Mouse (Mus musculus): ENCODE data around the gene Rgsl1.
"Not testable (repeated sequence)": the region's sequence is repeated elsewhere in the genome, so short reads cannot be mapped to it uniquely, and the experiment has no call there.

Rgsl1 gene

DNA sequence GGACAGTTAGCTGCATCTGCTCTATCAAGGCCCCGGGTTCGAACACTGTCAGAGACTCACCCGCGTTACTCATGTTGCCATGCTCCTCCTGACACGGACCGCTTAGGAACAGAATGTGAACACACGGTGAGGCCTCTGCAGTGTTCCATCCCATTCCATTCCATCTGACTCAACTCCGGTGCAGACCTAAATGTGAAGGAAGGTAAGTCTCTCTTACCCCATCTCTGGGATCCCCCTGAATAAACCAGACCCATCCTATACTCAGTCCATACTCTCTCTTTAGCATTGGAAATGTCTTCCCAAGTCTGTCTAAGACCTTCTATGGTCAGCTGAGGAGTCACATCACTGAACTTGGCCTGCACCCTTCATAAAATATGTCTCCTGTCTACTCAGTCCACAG, at the start of gene Rgsl1:
Gene Rgsl1, minus strand, starts transcription at position 101 of the 400 bp plus-strand sequence.
- DNase-seq, result no peak

GRCm38 (mm10) chr1:153891442-153891841, 47.5 kb upstream of the Rgsl1 start, which contains the start of gene Teddm1a:
TSS of gene Teddm1a (plus strand) at chr1:153891742.
- DNase-seq, result no peak

GRCm38 (mm10) chr1:153890121-153890520, 46.2 kb upstream of the Rgsl1 start:
- DNase-seq, result no peak

DNA sequence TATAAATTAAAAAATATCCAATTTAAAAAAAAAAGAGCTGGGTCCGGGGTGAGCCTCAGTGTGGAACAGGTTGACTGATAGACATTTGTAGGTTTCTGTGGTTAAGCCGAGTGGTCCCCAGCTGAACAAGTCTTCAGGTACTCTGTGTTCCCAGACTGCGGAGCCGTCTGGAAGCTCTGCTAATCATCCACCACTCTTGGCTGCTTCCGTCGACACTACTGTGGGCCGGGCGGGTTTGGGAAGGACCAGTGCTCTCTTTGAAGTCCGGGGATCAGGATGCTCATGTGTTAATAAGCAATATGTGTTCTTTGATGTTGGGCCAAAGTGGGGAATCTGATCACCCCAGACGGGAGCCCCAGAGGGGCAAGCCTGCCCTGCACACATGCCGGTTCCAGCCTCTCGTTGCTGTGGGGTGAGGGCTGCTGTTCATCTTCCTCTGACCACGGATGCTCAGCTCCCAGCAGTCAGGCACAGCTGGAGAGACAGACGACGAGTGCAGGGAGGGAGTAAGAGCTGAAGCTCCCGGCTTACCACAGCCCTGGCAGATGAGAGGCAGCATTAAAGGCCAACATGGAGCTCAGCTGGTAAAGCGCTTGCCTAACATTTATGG, 42.2 kb upstream of the Rgsl1 start:
- DNase-seq, result no peak

GRCm38 (mm10) chr1:153880391-153880790, 36.4 kb upstream of the Rgsl1 start:
- DNase-seq, result not testable (repeated sequence)

DNA sequence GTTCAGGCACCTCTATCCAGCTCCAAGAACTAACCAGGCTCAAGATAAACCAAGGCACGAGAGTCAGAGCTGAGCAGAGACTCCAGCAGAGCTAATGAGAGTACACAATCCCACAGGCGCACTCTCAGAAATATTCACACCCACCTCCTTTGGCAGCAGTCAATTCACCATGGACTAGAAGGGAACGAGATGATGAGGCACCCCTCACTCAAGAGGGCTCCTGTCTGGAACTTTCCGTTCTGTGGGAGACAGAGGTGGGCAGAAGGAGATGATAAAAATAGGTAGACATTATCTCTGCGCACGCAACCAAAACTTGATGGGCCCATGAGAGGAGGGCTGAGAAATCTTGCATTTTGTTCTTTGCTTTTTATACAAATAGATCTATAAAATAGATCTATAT, 30.1 kb upstream of the Rgsl1 start, which contains the start of gene Teddm1b:
Gene Teddm1b, plus strand, starts transcription at position 301 of the 400 bp plus-strand sequence.
- no peak for DNase-seq

- DNase-seq, result no peak
Observed at GRCm38 (mm10) chr1:153855946-153856345, 12.0 kb upstream of the Rgsl1 start.

DNA sequence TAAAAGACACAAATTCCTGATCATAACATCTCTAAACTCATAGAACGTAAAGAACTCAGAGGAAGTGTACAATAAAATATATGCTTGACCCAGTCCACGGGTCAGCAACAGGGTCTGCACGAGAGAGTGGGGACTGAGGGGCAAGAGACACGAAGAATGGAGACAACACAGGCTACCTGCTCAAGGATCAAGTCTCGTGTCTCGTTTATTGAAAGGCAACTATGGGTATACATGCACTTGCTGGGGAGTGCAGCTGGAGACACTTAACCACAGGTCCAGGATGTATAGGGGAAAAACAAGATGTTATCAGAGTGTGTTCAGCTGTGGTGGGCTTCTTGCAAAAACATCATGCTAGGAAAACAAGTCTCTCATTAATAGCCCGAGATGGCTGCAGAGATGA, 8.8 kb upstream of the Rgsl1 start:
- not testable (repeated sequence) for DNase-seq

DNA sequence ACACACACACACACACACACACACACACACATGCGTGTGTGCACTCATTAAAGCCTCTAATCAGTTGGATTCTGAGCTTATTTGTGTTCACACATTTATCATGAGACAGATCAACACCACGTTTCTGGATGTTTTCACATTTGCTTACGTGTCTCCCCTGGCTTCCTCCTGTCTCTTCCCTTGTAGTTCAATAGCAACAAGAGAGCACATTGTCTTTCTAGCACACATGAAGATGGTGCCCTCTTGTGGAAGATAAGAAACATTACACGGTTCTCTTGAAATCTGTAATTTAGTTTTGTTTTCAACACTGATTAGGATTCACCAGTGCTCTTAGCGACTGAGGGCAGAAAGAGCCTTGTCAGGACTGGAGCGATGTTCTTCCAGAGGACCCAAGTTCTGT, 2.9 kb upstream of the Rgsl1 start:
- DNase-seq, result no peak

GRCm38 (mm10) chr1:153846420-153846819, 2.5 kb upstream of the Rgsl1 start:
- no peak for DNase-seq

GRCm38 (mm10) chr1:153842121-153842740, 1.7 kb downstream of the Rgsl1 start:
- no peak for DNase-seq

- DNase-seq, result no peak
Observed at GRCm38 (mm10) chr1:153836036-153836435, 7.9 kb downstream of the Rgsl1 start.

DNA sequence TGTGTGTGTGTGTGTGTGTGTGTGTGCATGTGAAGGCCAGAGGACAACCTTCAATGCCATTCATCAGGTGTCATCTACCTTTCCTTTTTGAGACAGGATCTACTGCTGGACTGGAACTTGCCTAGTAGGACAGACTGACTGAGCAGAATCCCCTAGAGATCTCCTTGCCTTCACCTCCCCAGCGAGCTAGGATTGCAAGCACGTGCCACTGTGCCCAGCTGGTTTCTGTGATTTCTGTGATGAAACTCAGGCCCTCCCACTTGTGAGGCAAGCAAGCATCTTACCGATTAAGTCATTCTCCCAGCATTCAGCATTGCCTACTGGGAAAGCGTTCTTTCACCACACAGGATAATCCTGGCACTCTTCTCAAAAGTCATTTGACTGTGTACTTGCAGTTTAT, 13.2 kb downstream of the Rgsl1 start:
- no peak for DNase-seq

- no peak for DNase-seq
Observed at GRCm38 (mm10) chr1:153820216-153820615, 23.7 kb downstream of the Rgsl1 start.

DNA sequence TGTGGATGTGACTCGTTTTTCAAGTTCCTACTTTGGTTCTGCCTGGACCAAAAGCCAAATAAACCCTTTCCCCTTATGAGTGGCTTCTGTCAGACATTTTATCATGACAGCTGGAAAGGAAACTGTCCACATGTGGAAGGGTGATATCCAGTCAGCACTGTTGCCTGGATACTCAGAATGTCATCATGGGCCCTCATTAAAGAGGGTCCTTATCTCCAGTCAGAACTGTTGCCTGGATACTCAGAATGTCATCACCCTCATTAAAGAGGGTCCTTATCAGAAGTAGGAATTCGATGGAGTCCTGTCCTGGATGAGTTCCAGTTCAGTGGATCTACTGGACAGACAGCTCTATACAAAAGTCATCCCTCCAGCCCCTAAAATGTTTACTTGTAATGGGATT, 29.7 kb downstream of the Rgsl1 start:
- no peak for DNase-seq

DNA sequence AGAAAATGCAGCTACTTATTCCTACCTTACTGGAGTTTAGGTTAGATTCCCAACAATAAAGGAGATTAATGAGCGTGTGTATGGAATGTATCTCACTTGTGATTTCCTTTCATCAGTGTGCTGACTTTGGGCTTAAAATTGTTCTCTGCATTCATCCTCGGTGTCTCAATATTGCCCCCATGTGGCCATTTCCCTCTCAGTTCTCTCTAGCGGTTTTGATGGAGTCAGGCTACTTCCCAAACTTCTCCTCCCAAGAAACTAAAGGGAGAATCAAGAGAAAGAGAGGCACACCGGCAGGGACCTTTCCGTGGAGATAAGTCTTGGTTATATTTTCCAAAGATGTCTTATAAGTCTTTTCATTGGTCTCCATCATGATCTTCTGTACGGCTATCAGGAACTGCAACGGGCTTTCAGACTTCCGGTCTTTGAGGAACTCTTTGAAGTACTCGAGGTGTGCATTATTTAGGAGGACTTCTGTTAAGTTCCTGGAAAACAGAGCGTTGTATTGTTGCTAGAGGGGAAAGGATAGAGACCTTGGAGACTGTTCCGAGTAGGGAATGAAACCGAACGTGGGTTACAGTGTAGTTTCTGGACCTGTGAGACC, 36.5 kb downstream of the Rgsl1 start:
- DNase-seq, result peak; percentile 80

DNA sequence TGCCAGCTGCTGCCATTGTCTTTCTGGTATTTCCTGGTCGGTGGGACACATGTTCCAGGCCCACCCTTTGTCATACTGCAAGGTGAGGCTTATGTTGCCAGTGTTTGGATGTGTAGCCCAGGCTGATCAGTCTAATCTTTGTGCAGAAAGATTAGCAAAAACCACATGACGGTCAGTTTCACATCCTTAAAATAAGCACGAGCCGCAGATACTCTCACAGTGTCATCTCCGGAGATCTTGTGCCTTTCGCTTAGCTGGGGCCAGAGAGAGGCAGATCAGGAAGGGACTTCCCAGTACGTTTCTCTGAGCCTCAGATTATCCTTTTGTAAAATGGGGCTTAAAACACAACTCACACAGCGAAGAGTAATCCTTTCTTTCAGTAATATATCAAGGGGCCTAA, 40.4 kb downstream of the Rgsl1 start:
- peak; percentile 6 for DNase-seq

GRCm38 (mm10) chr1:153802691-153803090, 41.3 kb downstream of the Rgsl1 start:
- DNase-seq, result peak; percentile 29

DNA sequence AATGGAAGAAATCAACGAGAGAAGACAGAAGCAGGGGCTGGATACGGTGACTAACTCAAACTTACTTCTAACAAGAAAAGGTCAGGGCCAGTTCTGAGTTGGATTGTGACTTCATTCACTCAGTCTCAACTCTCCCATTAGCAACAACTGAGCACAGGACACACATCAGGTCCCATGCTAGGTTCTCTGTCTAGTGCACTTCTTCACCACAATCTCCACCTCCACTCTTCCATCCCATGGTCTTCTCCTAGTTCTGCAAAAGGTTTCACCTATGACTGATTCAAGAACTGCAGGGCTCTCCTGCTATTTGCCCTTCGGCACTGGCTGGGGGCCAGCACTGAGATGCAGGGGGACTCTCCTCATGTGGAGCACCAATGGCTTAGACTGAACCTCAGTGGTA, 49.7 kb downstream of the Rgsl1 start:
- DNase-seq, result no peak

- DNase-seq, result no peak
Observed at GRCm38 (mm10) chr1:153790708-153791107, 53.2 kb downstream of the Rgsl1 start.

DNA sequence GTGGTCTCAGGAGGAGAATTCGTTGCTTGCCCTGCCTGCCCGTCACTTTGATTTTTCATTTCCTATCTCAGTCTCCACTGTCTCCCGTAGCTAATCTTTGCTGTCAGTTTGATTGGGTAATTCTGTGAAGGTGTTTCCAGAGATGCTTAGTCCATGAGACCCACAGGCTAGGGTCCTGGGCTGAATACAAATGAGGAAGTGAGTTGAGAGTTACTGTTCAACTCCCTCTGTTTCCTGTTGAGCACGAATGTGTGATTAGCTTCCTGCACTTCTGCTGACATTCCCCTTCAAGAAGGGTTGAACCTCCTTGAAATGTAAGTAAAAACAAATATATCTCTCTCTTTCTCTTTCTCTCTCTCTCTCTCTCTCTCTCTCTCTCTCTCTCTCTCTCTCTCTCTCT, 58.3 kb downstream of the Rgsl1 start:
- no peak for DNase-seq

- no peak for DNase-seq
Observed at GRCm38 (mm10) chr1:153783339-153783738, 60.6 kb downstream of the Rgsl1 start.

- no peak for DNase-seq
Observed at GRCm38 (mm10) chr1:153778205-153778604, 65.7 kb downstream of the Rgsl1 start.

DNA sequence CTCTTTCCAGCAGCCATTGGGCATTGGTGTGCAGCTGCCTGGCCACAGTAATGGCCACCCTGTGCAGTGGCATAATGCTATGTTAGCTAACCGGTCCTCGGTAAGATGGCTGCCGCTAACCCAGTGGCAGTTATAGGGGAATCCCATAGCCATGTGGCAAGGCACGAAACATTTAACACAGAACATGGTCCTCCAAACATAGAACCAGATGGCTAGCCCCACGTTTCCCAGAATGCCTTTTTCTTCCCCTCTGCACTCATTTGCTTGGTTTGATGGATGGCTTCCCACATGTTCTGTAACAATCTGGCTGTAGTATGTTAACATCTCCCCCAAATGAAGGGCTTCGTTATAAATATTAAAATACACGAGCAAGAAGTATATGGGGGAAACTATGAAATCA, 67.7 kb downstream of the Rgsl1 start:
- DNase-seq, result no peak
